Mouse (Mus musculus): Measurements from ENCODE around the gene Eif5b. TPM values are rescaled to one million over a fixed set of nuclear protein-coding genes. Genes with fewer than 3 reads are reported as not detected.
A peak's percentile ranks its signal among the peaks of the same experiment; 100 is the strongest.
"Not testable (repeated sequence)": the region's sequence is repeated elsewhere in the genome, so short reads cannot be mapped to it uniquely, and the experiment has no call there.

Gene Eif5b
- 21.6 and 23.7 TPM in 2 replicates for polyA plus RNA-seq (2015; fragmentation: Nextera tagmentation; extraction: Ambion mirVana)

DNA sequence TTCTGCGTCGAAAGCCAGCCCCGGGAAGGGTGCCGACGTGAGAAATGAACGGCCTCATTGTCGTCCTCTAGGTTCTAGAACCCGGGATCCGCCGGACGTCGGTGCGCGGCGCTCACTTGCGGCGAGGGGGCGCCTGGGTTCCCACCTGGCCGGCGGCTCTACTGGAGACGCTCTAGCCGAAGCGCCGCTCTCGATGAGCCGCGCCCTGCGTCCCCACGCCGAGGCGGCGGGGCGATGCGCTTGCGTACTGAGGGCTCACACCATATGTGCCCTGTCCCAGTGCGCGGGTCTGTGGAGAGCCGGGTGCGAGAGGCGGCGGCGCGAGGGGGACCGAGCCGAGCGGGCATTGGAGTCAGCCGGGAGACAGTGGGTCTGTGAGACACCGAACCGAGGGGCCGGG, at the start of gene Eif5b, which contains the start of gene Txndc9:
Gene Eif5b, plus strand, starts transcription at position 144 of the 400 bp plus-strand sequence.
Gene Txndc9, minus strand, starts transcription at position 27 of the 400 bp plus-strand sequence.
- DNase-seq (ENCODE audit: low spot score), result peak; percentile 95

DNA sequence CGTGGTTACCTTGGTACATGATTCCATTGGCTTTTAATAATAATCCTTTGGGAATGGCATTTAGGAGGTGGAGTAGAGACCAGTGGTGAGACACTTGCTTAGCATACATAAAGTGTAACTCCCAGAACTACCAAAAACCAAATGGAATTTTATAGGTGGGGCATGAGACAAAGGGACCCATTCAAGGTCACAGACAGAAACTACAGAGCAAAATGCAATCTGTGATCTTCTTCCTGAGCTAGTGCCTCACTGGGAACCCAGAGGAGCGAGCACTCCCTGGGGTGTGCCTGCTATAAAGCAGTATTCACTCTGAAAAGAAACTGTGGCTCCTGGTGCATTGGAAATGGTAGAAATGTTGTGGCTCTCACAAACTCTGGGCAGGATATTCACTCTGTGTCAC, 48.9 kb upstream of the Eif5b start:
- DNase-seq (ENCODE audit: low spot score), result no peak

- DNase-seq (ENCODE audit: low spot score), result no peak
Measured at GRCm38 (mm10) chr1:37954786-37955185, 43.0 kb upstream of the Eif5b start.

- DNase-seq (ENCODE audit: low spot score), result no peak
Measured at GRCm38 (mm10) chr1:37955251-37955650, 42.6 kb upstream of the Eif5b start.

GRCm38 (mm10) chr1:37956690-37957431, 40.9 kb upstream of the Eif5b start:
- DNase-seq (ENCODE audit: low spot score), result no peak

GRCm38 (mm10) chr1:37957659-37958058, 40.2 kb upstream of the Eif5b start, which contains the start of gene Lyg1:
TSS of gene Lyg1 (minus strand) at chr1:37957759.
- no peak for DNase-seq (ENCODE audit: low spot score)

DNA sequence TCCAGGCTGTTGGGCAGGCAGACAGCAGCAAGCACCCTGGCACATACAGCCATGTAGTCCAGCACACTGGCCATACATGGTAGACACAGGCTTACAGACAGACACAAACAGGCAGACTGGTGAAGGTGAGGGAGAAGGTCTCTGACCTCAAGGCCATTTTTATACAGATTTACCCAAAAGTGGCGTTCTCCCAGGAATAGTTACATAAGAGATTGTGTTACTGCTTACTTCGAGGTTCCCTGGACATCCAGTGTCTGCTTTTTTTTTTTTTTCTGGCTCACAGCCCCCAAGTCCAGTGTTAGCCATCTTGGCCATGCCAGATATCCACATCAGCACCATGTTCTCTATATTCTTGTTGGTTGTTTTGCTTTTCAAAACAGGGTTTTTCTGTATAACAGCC, 39.3 kb upstream of the Eif5b start:
- DNase-seq (ENCODE audit: low spot score), result no peak

DNA sequence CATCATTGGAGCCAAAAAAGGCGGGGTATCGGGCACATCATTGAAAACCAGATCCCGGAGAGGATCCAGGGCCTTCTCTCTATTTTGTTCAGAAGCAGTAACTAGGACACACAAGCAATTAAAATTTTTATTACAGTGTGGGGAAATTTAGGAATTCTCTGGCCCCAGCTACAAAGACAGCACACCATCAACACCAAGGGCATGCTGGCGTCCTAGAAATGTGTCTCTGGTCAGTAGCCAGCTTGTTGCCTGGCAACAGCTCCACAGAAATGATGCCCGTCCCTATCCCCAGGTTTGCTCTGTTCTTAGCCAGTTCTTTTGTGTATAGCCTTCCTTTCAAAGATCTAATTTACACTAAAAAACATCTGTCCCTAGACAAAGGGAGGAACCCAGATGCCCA, 38.3 kb upstream of the Eif5b start:
- no peak for DNase-seq (ENCODE audit: low spot score)

GRCm38 (mm10) chr1:37965571-37965970, 32.2 kb upstream of the Eif5b start:
- DNase-seq (ENCODE audit: low spot score), result no peak

DNA sequence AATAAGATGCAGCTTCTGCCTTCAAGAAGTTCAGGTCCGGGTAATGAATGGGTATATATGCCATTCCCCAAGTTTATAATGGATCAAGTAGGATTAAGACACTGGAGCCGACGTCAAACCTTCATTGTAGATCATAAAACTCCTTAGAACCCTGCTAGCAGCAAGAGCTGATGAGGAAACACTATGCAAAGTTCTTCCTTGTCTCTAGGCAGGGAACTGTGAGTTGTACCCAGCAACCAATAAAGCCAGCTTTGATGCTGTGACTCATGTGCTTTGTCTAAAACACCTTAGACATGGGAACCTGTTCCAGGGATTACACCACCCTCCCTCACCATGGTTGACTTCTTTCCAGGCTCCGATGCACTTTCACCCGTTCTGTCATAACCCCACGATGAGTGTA, 29.1 kb upstream of the Eif5b start:
- DNase-seq (ENCODE audit: low spot score), result no peak

DNA sequence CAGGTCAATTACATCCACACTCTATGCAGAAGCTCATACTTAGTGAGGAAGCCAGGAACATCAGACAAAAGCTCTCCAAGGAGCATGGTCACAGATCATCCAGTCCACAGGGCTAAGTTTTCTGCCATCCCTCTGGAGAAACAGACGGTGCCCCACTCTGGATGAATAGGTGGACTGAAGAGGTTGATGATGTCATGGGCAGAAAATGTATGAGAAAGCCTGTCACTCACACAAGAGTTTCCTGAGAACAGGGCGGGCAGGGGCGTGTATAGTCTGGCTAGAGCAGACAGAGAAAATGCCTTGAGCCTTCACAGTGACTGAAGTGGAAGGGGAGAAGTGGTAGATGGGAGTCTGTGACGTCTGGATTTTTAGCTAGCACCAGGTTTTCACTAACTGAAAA, 26.3 kb upstream of the Eif5b start:
- no peak for DNase-seq (ENCODE audit: low spot score)

- DNase-seq (ENCODE audit: low spot score), result not testable (repeated sequence)
Measured at GRCm38 (mm10) chr1:37976666-37977065, 21.1 kb upstream of the Eif5b start.

- DNase-seq (ENCODE audit: low spot score), result no peak
Measured at GRCm38 (mm10) chr1:37977303-37977702, 20.5 kb upstream of the Eif5b start.

DNA sequence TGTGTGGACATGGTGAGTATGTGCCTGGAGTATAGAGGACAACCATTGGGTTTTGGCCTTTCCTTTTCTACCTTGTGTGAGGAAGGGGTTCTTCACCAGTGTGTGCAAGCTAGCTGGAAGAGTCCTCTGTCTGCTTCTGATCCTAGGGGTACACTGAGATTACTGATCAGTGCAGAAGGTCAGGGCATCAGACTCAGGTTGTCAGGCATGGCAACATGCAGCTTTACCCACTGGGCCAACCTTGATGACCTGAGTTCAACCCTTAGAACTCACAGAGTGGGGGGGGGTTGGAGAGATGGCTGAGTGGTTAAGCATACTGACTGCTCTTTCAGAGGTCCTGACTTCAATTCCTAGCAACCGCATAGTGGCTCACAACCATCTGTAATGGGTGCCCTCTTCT, 13.5 kb upstream of the Eif5b start:
- no peak for DNase-seq (ENCODE audit: low spot score)

DNA sequence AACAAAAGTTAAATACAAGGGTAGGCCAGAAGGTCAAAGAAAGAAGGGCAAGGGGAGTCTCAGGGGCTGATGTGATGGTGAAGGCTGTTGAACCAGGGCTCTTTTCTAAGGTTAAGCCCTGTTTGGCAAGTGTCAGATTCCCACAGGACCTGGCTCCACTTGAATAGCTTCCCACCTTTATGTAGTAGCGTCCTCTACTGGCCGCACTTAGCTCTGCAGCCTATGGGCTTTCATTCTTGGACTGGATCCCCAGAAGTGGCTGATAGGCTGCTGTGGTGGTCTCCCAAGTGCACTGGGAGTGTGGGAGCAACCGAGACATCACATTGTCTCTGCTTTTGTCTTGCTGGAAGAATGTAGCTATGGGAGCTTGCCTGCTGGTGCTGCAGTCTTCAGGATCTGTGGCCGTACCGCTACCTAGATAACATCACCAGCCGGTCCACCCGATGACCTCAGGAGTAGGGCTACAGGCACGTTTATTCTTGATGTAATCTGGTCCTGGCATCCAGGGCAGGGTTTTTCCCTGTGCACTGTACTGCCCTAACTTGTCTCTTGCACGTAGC, 12.0 kb upstream of the Eif5b start:
- DNase-seq (ENCODE audit: low spot score), result no peak

GRCm38 (mm10) chr1:37987856-37988255, 10.0 kb upstream of the Eif5b start:
- DNase-seq (ENCODE audit: low spot score), result no peak

GRCm38 (mm10) chr1:37996226-37996625, 1.6 kb upstream of the Eif5b start:
- DNase-seq (ENCODE audit: low spot score), result no peak

- peak; percentile 99 for DNase-seq (ENCODE audit: low spot score)
Measured at GRCm38 (mm10) chr1:37996877-37997484, 829 bp upstream of the Eif5b start.

- DNase-seq (ENCODE audit: low spot score), result peak; percentile 6
Measured at GRCm38 (mm10) chr1:37998371-37999199, 775 bp downstream of the Eif5b start.

GRCm38 (mm10) chr1:37999552-37999951, 1.7 kb downstream of the Eif5b start:
- no peak for DNase-seq (ENCODE audit: low spot score)

GRCm38 (mm10) chr1:38000844-38001243, 3.0 kb downstream of the Eif5b start:
- no peak for DNase-seq (ENCODE audit: low spot score)

DNA sequence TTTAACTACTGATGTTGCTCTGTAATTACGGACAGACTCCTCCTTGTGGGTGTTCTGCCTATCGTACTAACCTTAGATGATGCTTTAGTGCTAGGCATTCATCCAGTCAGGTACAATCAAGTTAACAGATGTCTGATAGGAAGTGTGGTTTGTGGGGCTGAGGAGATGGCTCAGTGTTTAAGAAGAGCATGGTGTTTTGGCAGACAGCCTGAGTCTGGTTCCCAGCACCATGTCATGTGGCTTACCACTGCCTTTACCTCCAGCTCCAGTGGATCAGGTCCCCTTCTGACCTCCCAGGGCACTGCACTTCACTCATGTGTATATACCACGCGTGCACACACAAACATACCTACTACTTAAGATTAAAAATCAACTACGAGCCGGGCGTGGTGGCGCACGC, 4.1 kb downstream of the Eif5b start:
- no peak for DNase-seq (ENCODE audit: low spot score)

All from thymus, postnatal 0 days (tissue).